Mouse (Mus musculus): Measurements from ENCODE around the gene Sptssa.

DNA sequence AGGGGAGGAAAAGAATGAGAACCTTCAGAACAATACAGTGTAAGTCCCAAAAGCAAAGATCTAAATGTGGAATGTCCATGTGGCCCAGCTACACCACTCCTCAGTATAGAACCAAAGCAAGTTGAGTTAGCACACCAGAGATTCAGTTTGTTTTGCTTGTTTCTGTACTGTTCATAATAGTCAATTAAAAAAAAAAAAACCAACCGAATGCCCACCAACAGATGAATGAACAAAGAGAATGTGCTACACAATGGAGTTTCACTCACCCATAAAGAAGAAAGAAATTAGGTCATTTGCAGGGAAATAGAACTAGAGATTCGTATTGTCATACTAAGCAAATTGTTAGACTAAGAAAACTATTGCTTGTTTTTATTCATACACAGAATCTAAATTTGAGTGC lies 24.2 kb downstream of the Sptssa start:
- TF ChIP-seq CTCF (IDR thresholded peaks at IDR 0.05) (no peak), EP300 (IDR thresholded peaks at IDR 0.05) (no peak)
